Mouse (Mus musculus) CH12.LX (cell line): Measurements from ENCODE around the gene Insig1. TPM values are rescaled to one million over a fixed set of nuclear protein-coding genes. Genes with fewer than 3 reads are reported as not detected.

Experiments used
- DNase-seq: peaks from one replicate; pipeline ENCODE4 v3.0.0-alpha.2; 2013; ENCODE audit errors: extremely low read depth
- H3K27ac ChIP-seq: 2 replicates; pipeline ENCODE4 v1.5.1; 2012; ENCODE audit warnings: low read depth, mild to moderate bottlenecking, control low read depth, moderate library complexity; ENCODE audit not compliant: insufficient read depth
- H3K27me3 ChIP-seq: replicated peaks from 2 replicates; pipeline ENCODE3; 2012; ENCODE audit warnings: inconsistent platforms
- H3K36me3 ChIP-seq, 2 experiments: replicated peaks in 1 of 2; 2 replicates each; pipeline versions ENCODE3 to v1.6.1; 2012; ENCODE audit warnings: inconsistent platforms in 1 of 2, low read length in 1 of 2, mild to moderate bottlenecking in 1 of 2, mixed read lengths in 1 of 2, moderate library complexity in 1 of 2; ENCODE audit not compliant: control insufficient read depth in 1 of 2, insufficient read depth in 1 of 2
- H3K4me1 ChIP-seq, 2 experiments: 2 replicates each; pipeline ENCODE4 v1.6.1; 2012; ENCODE audit warnings: inconsistent platforms in 1 of 2, moderate library complexity in 1 of 2; ENCODE audit not compliant: insufficient read depth in 2 of 2, control insufficient read depth in 1 of 2
- H3K4me2 ChIP-seq: 2 replicates; pipeline ENCODE4 v1.6.1; 2012; ENCODE audit warnings: low read depth, mild to moderate bottlenecking, control low read depth; ENCODE audit not compliant: poor library complexity, insufficient read depth, severe bottlenecking
- H3K4me3 ChIP-seq, 3 experiments: fragments of 150-350 bp in 1 of 3; sonication (generic) in 1 of 3; replicated peaks in 1 of 3; 2 replicates each; pipeline versions ENCODE3 to v1.5.1; 2011 to 2012; ENCODE audit warnings: low read depth in 2 of 3, low read length in 2 of 3, mild to moderate bottlenecking in 2 of 3, moderate library complexity in 2 of 3, control low read depth in 1 of 3, improper control_type of control experiment in 1 of 3, inconsistent platforms in 1 of 3, mixed read lengths in 1 of 3; ENCODE audit not compliant: poor library complexity in 1 of 3
- H3K79me2 ChIP-seq: replicated peaks from 2 replicates; pipeline ENCODE4 v1.6.1; 2012; ENCODE audit warnings: mild to moderate bottlenecking, moderate library complexity; ENCODE audit not compliant: control insufficient read depth, poor library complexity, insufficient read depth, severe bottlenecking; ENCODE audit errors: extremely low read depth
- H3K9ac ChIP-seq: 2 replicates; pipeline ENCODE4 v1.6.1; 2012; ENCODE audit warnings: low read depth, mild to moderate bottlenecking, control low read depth, moderate library complexity; ENCODE audit not compliant: insufficient read depth
- H3K9me3 ChIP-seq: replicated peaks from 2 replicates; pipeline ENCODE3; 2012; ENCODE audit warnings: low read length, inconsistent platforms, mixed read lengths
- BHLHE40 ChIP-seq: IDR thresholded peaks from 2 replicates; pipeline ENCODE4 v1.6.1; 2011; ENCODE audit warnings: mild to moderate bottlenecking, low read depth, low read length, improper control_type of control experiment
- E2F4 ChIP-seq: IDR thresholded peaks from 2 replicates; pipeline ENCODE4 v1.6.1; 2011; ENCODE audit warnings: low read depth, low read length, improper control_type of control experiment; ENCODE audit not compliant: insufficient replicate concordance
- EP300 ChIP-seq: IDR thresholded peaks from 2 replicates; pipeline ENCODE4 v1.6.1; 2011; ENCODE audit warnings: low read length, improper control_type of control experiment
- ETS1 ChIP-seq: conservative IDR thresholded peaks from 2 replicates; pipeline ENCODE4 v1.6.1; 2012; ENCODE audit warnings: low read depth, mild to moderate bottlenecking, inconsistent platforms, low read length, improper control_type of control experiment, moderate library complexity
- IRF4 ChIP-seq: IDR thresholded peaks from 2 replicates; pipeline ENCODE4 v1.6.1; 2014; ENCODE audit warnings: low read depth, mild to moderate bottlenecking, inconsistent platforms, low read length, improper control_type of control experiment
- JUND ChIP-seq: conservative IDR thresholded peaks from 2 replicates; pipeline ENCODE4 v1.6.1; 2011; ENCODE audit warnings: low read depth, low read length, improper control_type of control experiment
- MEF2A ChIP-seq: IDR thresholded peaks from 2 replicates; pipeline ENCODE4 v1.6.1; 2014; ENCODE audit warnings: low read depth, mild to moderate bottlenecking, inconsistent platforms, low read length, improper control_type of control experiment, borderline replicate concordance
- NELFE ChIP-seq: IDR thresholded peaks from 2 replicates; pipeline ENCODE4 v1.6.1; 2011; ENCODE audit warnings: low read depth, low read length, improper control_type of control experiment
- NRF1 ChIP-seq: IDR thresholded peaks from 2 replicates; pipeline ENCODE4 v1.6.1; 2014; ENCODE audit warnings: low read depth, mild to moderate bottlenecking, inconsistent platforms, low read length, improper control_type of control experiment, moderate library complexity
- POLR2AphosphoS2 ChIP-seq: IDR thresholded peaks from 2 replicates; pipeline ENCODE4 v1.6.1; 2011; ENCODE audit warnings: low read depth, low read length, improper control_type of control experiment
- SMC3 ChIP-seq: IDR thresholded peaks from 2 replicates; pipeline ENCODE4 v1.6.1; 2011; ENCODE audit warnings: low read depth, low read length, improper control_type of control experiment
- TBP ChIP-seq: conservative IDR thresholded peaks from 2 replicates; pipeline ENCODE4 v1.6.1; 2011; ENCODE audit warnings: low read depth, low read length, improper control_type of control experiment
- USF1 ChIP-seq: IDR thresholded peaks from 2 replicates; pipeline ENCODE4 v1.6.1; 2014; ENCODE audit warnings: low read depth, mild to moderate bottlenecking, inconsistent platforms, low read length, improper control_type of control experiment
- ZC3H11A ChIP-seq: IDR thresholded peaks from 2 replicates; pipeline ENCODE4 v1.6.1; 2012; ENCODE audit warnings: low read depth, mild to moderate bottlenecking, inconsistent platforms, low read length, improper control_type of control experiment
- ZKSCAN1 ChIP-seq: IDR thresholded peaks from 2 replicates; pipeline ENCODE4 v1.6.1; 2012; ENCODE audit warnings: low read depth, inconsistent platforms, low read length, improper control_type of control experiment, borderline replicate concordance
- dilution Hi-C: fragments of 300-500 bp; cut with MboI; formaldehyde crosslinking; loops from 2 replicates; pipeline ENCODE4 v1.14.3; 2020; ENCODE audit warnings: low sequenced_read_pairs; ENCODE audit not compliant: extremely low pct_unique_long_range_greater_than_20kb, extremely low pct_ligation_motif_present
- in situ Hi-C: fragments of 300-500 bp; cut with MboI; formaldehyde crosslinking; loops from 3 replicates; pipeline ENCODE4 v1.14.3; 2019; ENCODE audit warnings: low sequenced_read_pairs, low pct_ligation_motif_present, low pct_unique_long_range_greater_than_20kb, mixed read lengths
- polyA plus RNA-seq: library from polyadenylated mRNA; unstranded; fragments of >175 nt; gene quantifications from 2 replicates; pipeline ENCODE4 v1.2.1, GENCODE M21; 2012; ENCODE audit warnings: low read depth; ENCODE audit not compliant: insufficient read length
- total RNA-seq, 2 experiments: library from RNA; depleted of rRNA; stranded (reverse); fragments of 300-350 nt in 1 of 2; fragments of >200 nt in 1 of 2; gene quantifications; 2 replicates each; pipeline ENCODE4 v1.2.3; 2012 to 2014

Insig1 gene
- total and polyA plus RNA-seq, 3 experiments, result 79.4 to 217 (median 96.9) TPM

DNA sequence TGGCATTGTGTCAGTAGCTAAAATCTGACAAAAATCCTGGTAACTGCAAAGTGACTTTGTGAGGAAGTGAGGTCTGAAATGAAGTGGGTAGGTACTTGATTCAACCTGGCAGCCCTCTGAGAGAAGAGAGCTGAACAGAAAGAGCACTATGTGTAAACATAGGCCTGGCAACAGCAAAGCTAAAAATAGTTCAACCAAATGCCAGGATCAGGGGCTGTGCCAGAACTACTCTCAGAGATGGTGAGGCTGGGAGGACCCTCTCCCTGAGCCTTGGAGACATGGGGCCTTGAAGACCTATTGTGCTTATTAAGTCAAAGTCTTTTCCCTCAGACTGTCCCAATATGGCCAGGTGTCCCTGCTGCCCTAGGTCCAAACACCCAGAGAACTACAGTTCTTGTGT is 10.7 kb upstream of the Insig1 start:
- no peaks in the 10 kb centered on the region for H3K27me3 ChIP-seq
- H3K27ac ChIP-seq, result no peak overlapping the region
- in situ Hi-C loops, result no loop called here
- dilution Hi-C loops, result no loop called here
- no peak for DNase-seq
- no peak overlapping the region for H3K4me2 ChIP-seq
- TF ChIP-seq NRF1, result no peak
- peaks cover 6% of the 10 kb centered on the region for H3K9me3 ChIP-seq
- no peak overlapping the region for H3K4me3 ChIP-seq
- H3K36me3 ChIP-seq, result no peaks in the 10 kb centered on the region
- peaks cover 10 to 24% of the 10 kb centered on the region in 2 experiments for H3K4me1 ChIP-seq
- H3K9ac ChIP-seq, result no peak overlapping the region
- no peaks in the 10 kb centered on the region for H3K79me2 ChIP-seq

GRCm38 (mm10) chr5:28061011-28061410 is 10.2 kb upstream of the Insig1 start:
- Histone ChIP-seq H3K4me2 (no peak overlapping the region), H3K4me3 (no peak overlapping the region), H3K4me1 (peaks cover 10 to 29% of the 10 kb centered on the region in 2 experiments), H3K9me3 (peaks cover 6% of the 10 kb centered on the region), H3K9ac (no peak overlapping the region), H3K36me3 (no peaks in the 10 kb centered on the region), H3K27ac (no peak overlapping the region), H3K27me3 (no peaks in the 10 kb centered on the region), H3K79me2 (no peaks in the 10 kb centered on the region)
- in situ Hi-C loops, result no loop called here
- dilution Hi-C loops, result no loop called here
- DNase-seq, result no peak
- TF ChIP-seq IRF4, result no peak
- no peak for TF ChIP-seq USF1
- no peak for TF ChIP-seq ZKSCAN1
- TF ChIP-seq ETS1, result no peak
- TF ChIP-seq EP300, result no peak
- TF ChIP-seq MEF2A, result no peak
- no peak for TF ChIP-seq E2F4
- no peak for TF ChIP-seq BHLHE40
- TF ChIP-seq POLR2AphosphoS2, result no peak
- TF ChIP-seq NELFE, result no peak
- no peak for TF ChIP-seq ZC3H11A
- TF ChIP-seq JUND, result no peak
- no peak for TF ChIP-seq TBP
- no peak for TF ChIP-seq SMC3
